Mouse (Mus musculus): ENCODE measurements around the gene Magee2. TPM values are rescaled to one million over a fixed set of nuclear protein-coding genes. Genes with fewer than 3 reads are reported as not detected.
"Not testable (repeated sequence)": the region's sequence is repeated elsewhere in the genome, so short reads cannot be mapped to it uniquely, and the experiment has no call there.

Magee2 gene
- 3.5 and 6.2 TPM in 2 replicates for polyA plus RNA-seq (2016; fragmentation: Nextera tagmentation; extraction: Ambion mirVana)

DNA sequence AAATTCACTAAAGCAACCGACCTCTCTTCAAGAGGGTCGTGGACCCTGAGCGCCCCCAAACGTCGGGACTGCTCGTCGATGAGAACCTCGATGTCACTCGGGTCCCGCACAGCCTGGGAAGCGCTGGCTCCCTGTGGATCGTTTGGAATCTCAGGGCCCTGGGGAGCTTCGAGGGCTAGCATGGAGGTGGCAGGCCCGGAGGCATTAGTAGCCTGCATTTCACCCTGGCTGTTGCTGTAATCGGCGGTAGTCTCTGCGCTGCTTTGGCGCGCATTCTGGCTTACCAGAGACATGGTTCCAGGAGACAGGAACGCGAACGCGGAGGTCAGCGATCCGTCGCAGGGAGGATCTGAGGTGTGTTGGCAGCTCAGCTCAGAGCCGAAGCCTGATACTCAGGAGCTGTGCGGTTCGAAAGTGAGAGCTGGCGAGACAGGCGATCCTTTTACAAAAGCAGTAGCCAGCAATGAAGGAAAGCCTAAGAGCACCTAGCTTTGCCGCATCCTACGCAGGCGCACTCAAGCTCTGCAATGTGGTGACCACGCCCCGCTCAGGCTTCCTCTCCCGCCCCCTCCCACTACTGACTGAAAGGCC lies at the start of gene Magee2:
Gene Magee2 (minus strand): TSS at position 517 of the 591 bp plus-strand sequence.
- no peaks in the 10 kb centered on the region for H3K9me3 ChIP-seq (replicated peaks)
- peaks cover 3% of the 10 kb centered on the region; the same call in 1 of the 2 replicates for H3K4me1 ChIP-seq
- DNase-seq (ENCODE audit: low spot score): peak; percentile 53
- H3K4me3 ChIP-seq: peak within 1 kb of the TSS; percentile 55
- H3K27me3 ChIP-seq (ENCODE audit: low read depth, poor library complexity, severe bottlenecking): peaks cover 80% of the 10 kb centered on the region
- peak within 1 kb of the TSS; percentile 64; the same call in 1 of the 2 replicates for H3K27ac ChIP-seq
- H3K36me3 ChIP-seq: no peaks in the 10 kb centered on the region
- WGBS: 12% methylated on average over 37 of the region's 37 CpGs

GRCm38 (mm10) chrX:104853610-104854009 lies 3.5 kb downstream of the Magee2 start:
- H3K4me3 ChIP-seq: no peak overlapping the region
- DNase-seq (ENCODE audit: low spot score): peak; percentile 33
- peaks cover 92% of the 10 kb centered on the region for H3K27me3 ChIP-seq (ENCODE audit: low read depth, poor library complexity, severe bottlenecking)
- 28% methylated on average over 9 of the region's 9 CpGs for WGBS
- H3K4me1 ChIP-seq: peaks cover 3% of the 10 kb centered on the region; the same call in 1 of the 2 replicates
- H3K36me3 ChIP-seq: no peaks in the 10 kb centered on the region
- no peaks in the 10 kb centered on the region for H3K9me3 ChIP-seq (replicated peaks)
- no peak overlapping the region for H3K27ac ChIP-seq

DNA sequence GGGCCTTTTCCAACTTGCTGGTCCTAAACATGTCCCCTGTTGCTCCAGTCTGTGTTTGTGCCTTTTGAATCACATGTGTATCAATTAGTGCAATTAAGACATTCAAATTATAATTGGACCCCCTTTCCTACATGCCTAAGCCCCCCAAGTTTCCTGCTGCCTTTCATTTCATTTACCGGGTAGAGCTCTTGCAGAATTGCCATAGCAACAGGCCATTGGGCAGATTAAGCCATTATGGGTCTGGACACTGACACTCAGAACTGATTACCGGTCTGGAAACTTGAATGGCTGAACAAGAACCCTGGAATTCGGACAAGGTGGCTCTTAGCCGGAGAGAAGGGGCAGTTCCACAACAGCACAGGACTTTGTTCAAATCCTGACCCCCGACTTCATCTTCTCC lies 39.5 kb downstream of the Magee2 start:
- not testable (repeated sequence) for DNase-seq (ENCODE audit: low spot score)

GRCm38 (mm10) chrX:104816987-104817386 lies 40.1 kb downstream of the Magee2 start:
- H3K9me3 ChIP-seq (replicated peaks); H3K36me3 ChIP-seq; H3K4me1 ChIP-seq; DNase-seq (ENCODE audit: low spot score); H3K27ac ChIP-seq; H3K4me3 ChIP-seq: not testable (repeated sequence)
- WGBS: 75% methylated on average over 1 of the region's 3 CpGs
- H3K27me3 ChIP-seq (ENCODE audit: low read depth, poor library complexity, severe bottlenecking): peaks cover 47% of the 10 kb centered on the region

More for the DNA sequence above, 39.5 kb downstream of the Magee2 start:
- H3K4me3 ChIP-seq; H3K9me3 ChIP-seq (replicated peaks); H3K36me3 ChIP-seq; H3K27ac ChIP-seq; H3K4me1 ChIP-seq: not testable (repeated sequence)
- H3K27me3 ChIP-seq (ENCODE audit: low read depth, poor library complexity, severe bottlenecking): peaks cover 47% of the 10 kb centered on the region
- 87% methylated on average over 4 of the region's 5 CpGs for WGBS

GRCm38 (mm10) chrX:104813704-104814103 lies 43.4 kb downstream of the Magee2 start:
- DNase-seq (ENCODE audit: low spot score); H3K27ac ChIP-seq; H3K4me1 ChIP-seq; H3K36me3 ChIP-seq; H3K9me3 ChIP-seq (replicated peaks); H3K4me3 ChIP-seq: not testable (repeated sequence)
- WGBS: 72% methylated on average over 4 of the region's 4 CpGs
- peaks cover 37% of the 10 kb centered on the region for H3K27me3 ChIP-seq (ENCODE audit: low read depth, poor library complexity, severe bottlenecking)

Other genes starting within 250 kb of the Magee2 start
- 11.5 and 14.8 TPM in 2 replicates for gene Zdhhc15, start 186.2 kb downstream of the Magee2 start, polyA plus RNA-seq (2016; fragmentation: Nextera tagmentation; extraction: Ambion mirVana)
- gene Pbdc1, start 222.5 kb upstream of the Magee2 start, polyA plus RNA-seq (2016; fragmentation: Nextera tagmentation; extraction: Ambion mirVana): 89.4 and 92.1 TPM in 2 replicates